Mouse (Mus musculus) gonadal fat pad, adult 2 months (tissue): ENCODE results near the gene Dusp22. TPM values are rescaled to one million over a fixed set of nuclear protein-coding genes. Genes with fewer than 3 reads are reported as not detected.
A peak's percentile ranks its signal among the peaks of the same experiment; 100 is the strongest.

Experiments
- DNase-seq: peaks from one replicate; pipeline ENCODE4 v3.0.0-alpha.2; 2012; ENCODE audit warnings: low read depth
- polyA plus RNA-seq: library from polyadenylated mRNA; depleted of rRNA; stranded (reverse); fragments of >200 nt; gene quantifications from 2 replicates; pipeline ENCODE4 v1.2.3, GENCODE M21; 2012

Gene Dusp22
- polyA plus RNA-seq, 1 experiment: 21.0 TPM

DNA sequence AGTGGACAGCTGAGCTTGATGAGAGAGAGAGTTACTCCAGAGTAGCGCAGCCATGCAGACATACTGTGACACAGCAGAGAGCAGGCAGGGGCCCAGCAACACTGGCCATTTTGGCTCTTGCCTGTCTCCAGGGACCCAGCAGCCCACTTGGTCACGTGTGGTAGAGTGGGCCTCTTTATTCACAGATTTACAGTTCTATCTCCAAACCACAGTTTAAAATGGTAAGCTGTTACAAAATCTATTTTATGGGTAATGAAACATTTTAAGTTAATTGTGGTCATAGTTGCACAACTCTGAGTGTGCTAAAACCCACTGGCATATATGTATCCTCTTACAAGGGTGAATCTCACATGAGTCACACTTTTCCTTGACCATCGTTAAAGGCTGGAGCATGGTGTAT, 9.5 kb downstream of the Dusp22 start:
- DNase-seq: no peak

GRCm38 (mm10) chr13:30673878-30674277, 14.1 kb downstream of the Dusp22 start:
- DNase-seq: no peak

- no peak for DNase-seq
Observed at GRCm38 (mm10) chr13:30678822-30679221, 19.0 kb downstream of the Dusp22 start.

GRCm38 (mm10) chr13:30681866-30682265, 22.1 kb downstream of the Dusp22 start:
- no peak for DNase-seq

GRCm38 (mm10) chr13:30682328-30682727, 22.5 kb downstream of the Dusp22 start:
- no peak for DNase-seq

- no peak for DNase-seq
Observed at GRCm38 (mm10) chr13:30684614-30685122, 24.9 kb downstream of the Dusp22 start.

DNA sequence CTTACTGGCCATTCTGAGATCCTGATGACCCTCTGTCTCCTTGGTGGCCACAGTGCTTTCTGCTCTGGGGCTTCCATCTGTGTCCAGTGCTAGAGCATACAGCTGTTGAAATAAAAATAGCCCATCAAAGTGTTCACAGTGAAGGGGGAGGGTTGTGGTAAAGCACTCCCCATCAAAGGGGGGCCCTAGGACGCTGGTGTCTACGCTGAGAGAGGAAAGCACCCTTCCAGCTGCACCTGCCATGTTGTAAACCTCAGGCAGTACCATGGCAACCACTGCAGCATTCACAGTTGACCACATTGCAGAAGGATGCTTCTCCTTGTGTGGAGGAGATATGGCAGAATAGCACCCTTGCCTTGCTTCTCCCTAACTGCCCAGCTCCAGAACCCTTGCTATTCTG, 26.2 kb downstream of the Dusp22 start:
- no peak for DNase-seq

DNA sequence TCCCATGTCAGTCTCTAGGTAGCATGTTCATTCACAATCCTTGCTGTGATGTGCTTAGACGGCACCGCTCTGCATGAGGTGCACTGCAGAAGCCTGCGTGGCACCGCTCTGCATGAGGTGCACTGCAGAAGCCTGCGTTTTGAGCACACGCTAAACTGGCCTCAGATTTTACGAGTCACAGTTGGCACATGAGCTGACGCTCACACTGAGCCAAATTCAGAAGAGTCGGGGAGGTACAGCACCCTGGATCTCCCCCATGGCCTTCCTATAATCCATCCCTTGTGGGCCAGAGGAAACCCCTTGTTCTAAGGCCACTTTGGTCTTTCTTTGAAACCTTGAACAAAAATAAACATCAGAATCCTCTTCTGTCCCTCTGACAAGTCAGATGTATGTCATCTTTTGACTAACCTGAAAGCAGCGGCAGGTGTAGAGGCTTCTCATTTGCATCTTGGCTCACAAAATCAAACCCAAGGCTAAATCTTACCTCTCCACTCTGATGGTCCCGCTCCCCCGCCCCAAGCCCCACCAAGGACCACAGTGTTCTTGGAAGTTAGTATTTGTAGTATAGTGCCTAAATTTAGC, 28.3 kb downstream of the Dusp22 start:
- DNase-seq: no peak

- no peak for DNase-seq
Observed at GRCm38 (mm10) chr13:30689475-30689874, 29.7 kb downstream of the Dusp22 start.

DNA sequence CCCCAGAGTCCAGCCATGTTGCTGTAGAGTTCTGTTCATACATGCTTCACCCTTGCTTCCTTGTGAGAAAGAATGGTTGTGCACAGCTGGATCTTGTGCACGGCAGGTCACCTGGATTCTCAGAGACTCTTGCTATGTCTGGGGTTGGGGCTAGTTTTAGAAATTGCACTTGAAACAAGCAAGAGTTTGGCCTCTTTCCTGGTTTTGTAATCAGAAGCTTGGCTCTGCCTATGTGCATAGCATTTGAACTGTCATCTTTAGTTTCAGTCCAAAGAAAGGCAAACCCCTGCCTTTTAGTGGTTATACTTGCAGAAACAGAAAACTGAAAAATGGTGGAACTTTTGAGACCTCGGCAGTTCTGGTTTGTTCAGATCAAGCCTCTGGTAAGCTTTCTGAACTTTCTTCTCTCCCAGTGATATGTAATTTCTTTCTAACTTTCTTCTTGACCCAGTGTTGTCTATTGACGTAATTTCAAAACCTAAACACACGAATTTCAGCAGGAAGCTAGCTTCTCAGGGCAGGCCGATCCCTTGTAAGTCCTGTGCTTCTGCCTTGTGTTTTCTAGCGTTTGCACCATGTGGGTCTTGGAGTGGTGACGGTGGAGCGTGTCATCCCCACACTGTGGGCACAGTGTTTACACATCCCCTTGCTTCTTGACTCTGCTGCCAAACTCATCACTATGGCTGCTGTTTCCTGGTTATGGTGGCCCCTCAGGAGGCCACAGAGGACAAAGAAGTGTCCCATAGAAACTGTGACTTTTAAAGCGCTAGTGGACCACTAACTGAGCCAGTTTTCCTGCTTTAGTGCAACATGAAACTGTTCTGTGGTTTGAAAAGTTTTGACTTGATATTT, 31.9 kb downstream of the Dusp22 start:
- no peak for DNase-seq

- no peak for DNase-seq
Observed at GRCm38 (mm10) chr13:30692644-30693385, 33.0 kb downstream of the Dusp22 start.

GRCm38 (mm10) chr13:30695232-30695631, 35.4 kb downstream of the Dusp22 start:
- DNase-seq: peak; percentile 65

- DNase-seq: no peak
Observed at GRCm38 (mm10) chr13:30695890-30696289, 36.1 kb downstream of the Dusp22 start.

DNA sequence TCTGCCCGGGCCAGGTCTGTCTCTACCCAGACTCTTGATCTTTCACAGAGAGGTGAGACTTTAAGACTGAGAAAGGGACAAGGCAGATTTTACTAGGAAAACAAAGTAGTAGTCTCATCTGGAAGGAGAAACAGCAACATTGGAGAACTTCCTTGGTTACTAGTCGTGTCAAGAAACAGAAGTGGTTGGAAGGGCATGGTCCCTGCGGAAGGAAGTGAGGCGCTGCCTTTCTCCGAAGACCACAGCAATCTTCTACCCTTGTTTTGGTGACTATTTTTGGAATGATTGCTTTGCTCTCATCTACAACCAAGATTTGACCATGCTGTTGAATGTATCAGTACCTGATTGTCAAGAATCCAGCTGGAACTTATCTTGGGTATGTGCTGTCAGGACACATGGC, 38.1 kb downstream of the Dusp22 start:
- no peak for DNase-seq

- DNase-seq: no peak
Observed at GRCm38 (mm10) chr13:30702695-30703094, 42.9 kb downstream of the Dusp22 start.

DNA sequence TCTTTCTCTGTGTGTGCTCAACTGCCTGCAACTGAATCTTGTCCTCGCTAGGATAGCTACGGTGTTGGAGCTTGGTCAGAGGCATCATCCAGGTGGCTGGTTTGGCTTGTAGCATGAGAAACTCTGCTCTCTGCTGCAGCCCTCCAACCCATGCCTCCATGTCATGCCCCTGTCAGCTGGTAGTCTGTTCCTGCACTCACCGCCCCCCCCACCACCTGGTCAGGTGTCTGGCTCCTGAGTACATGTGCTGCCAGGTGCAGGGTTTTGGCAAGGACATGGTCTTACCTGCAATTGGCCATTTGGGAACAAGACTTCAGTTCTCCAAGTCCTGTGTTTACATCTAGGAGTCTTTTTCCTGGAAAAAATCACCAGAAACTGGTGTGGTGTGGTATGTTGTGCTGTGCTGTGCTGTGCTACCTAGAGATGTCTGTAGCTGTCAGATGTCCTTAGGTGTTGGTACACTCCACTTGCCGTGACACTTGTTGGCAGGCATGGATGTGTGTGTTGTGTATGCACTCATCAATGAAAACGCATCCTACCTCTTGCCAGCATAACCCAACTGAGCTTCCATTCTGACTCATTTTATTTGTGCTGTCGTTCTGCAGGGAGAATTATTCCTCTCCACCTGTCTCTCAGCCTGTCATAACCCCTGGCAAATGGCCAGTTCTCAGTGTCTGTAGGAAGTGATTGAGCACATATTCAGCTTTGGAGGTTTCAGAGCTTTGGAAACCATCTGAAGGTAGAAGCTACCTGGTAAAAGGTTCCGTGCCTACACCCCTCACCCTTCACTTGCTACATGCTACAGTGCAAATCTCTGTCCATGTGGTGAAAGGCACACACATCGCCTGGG, 44.7 kb downstream of the Dusp22 start:
- DNase-seq: no peak

- no peak for DNase-seq
Observed at GRCm38 (mm10) chr13:30711066-30711465, 51.3 kb downstream of the Dusp22 start.

DNA sequence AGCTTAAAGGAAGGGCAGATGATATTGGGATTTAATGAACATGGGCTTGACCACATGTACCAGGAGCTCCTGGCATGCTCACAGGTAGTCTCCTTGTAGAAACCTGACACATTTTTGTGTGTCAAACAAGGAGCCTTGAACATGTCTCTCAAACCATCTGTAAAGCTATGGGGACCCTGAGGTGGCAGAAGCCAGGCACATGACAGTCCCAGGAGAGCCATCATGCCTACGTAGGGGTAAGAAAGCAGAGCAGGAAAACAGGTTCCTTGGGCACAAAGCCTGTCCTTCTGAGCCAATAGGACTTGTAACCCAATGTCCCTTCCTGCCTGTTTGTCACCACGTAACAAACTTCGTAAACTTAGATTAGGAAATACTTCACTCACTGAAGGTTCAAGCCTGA, 51.9 kb downstream of the Dusp22 start:
- DNase-seq: no peak

DNA sequence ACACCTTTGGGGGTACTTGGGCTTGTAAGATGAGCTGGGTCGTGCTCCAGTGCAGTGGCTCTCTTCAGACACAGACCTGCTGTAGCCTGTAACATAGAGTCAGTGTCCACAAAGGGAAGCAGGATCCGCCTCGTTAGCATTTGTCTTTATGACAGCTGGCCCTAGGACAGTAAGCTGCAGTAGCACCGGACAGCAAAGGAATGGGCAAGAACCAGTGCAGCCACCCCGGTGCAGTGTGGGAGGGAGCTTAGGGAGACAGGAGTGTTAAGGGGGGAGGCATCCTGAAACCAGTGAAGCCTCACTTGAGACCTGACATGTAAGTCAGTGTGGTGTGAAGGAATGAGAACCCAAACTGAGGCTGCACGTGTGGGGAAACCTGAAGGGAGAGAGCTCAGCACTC, 52.5 kb downstream of the Dusp22 start:
- DNase-seq: no peak

DNA sequence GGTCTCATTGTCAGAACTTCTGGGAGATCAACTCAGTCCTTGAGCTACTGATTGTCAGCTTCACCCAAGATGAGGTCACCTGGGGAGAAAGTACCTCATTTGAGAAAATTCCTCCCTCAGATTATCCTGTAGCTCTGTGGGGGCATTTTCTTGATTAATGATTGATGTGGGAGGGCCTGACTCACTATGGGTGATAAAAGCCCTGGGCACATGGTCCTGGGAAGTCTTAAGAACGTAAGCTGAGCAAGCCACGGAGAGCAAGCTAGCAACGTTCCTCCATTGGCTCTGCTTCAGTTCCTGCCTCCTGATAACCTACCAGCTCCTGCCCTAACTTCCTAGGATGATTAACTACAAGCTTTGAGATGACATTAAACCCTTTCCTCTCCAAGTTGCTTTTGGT, 53.8 kb downstream of the Dusp22 start:
- no peak for DNase-seq

DNA sequence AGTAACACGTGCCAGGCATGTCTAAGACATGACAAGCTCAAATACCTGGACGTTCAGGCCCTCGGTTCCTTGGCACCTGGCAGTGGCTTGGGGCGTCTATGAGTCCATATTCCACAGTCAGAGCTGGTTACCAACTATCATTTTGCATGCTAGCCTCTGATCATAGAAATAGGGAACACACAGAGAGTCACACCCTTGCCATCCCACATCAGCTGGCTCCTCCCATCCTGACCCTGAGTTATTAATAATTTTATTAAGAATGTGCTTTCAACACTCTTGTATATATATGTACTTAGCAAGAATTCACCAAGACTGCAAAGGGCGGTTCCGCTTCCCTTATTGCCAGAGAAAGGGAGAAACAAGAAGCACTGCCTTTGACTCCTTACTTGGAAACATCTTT, 54.8 kb downstream of the Dusp22 start:
- DNase-seq: no peak

DNA sequence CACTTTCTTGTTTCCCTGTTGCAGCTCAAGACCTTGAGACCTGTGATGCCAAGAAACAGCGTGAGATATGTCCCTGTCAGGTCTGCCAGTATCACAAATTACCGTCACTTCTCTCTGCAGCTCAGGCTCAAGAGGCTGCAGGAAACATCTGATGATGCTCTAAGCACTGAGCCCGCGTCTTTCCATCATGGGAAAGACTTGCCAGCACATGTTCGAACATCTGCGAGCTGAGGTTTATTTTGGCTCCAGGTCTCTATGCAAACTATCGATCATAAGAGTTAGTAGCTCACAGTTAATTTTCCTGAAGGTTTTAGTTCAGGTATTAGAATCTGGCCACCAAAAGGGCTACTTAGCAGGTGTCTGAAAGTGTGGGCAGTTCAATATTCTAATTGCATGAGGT, 55.3 kb downstream of the Dusp22 start:
- DNase-seq: no peak
